Mouse (Mus musculus) cerebellum, adult 9-11 months (tissue): ENCODE measurements around the gene Gc.

ENCODE experiments used
- DNase-seq: peaks from one replicate; pipeline ENCODE4 v3.0.0; 2022

The Gc gene

GRCm38 (mm10) chr5:89457554-89458062 is at the start of gene Gc:
TSS of gene Gc (minus strand) at chr5:89457898.
- DNase-seq, result no peak

- DNase-seq, result no peak
These were observed 42.5 kb upstream of the Gc start for GRCm38 (mm10) chr5:89500182-89500581.

- no peak for DNase-seq
These were observed 34.9 kb upstream of the Gc start for GRCm38 (mm10) chr5:89492560-89492959.

- no peak for DNase-seq
These were observed 12.8 kb upstream of the Gc start for GRCm38 (mm10) chr5:89470483-89470882.

GRCm38 (mm10) chr5:89467886-89468285 is 10.2 kb upstream of the Gc start:
- no peak for DNase-seq

GRCm38 (mm10) chr5:89467045-89467444 is 9.3 kb upstream of the Gc start:
- DNase-seq, result no peak

- no peak for DNase-seq
These were observed 8.6 kb upstream of the Gc start for GRCm38 (mm10) chr5:89466275-89466674.

- no peak for DNase-seq
These were observed 4.1 kb upstream of the Gc start for GRCm38 (mm10) chr5:89461817-89462216.

GRCm38 (mm10) chr5:89459591-89459990 is 1.9 kb upstream of the Gc start:
- DNase-seq, result no peak

GRCm38 (mm10) chr5:89458987-89459386 is 1.3 kb upstream of the Gc start:
- no peak for DNase-seq

- DNase-seq, result no peak
These were observed 2.2 kb downstream of the Gc start for GRCm38 (mm10) chr5:89455526-89455925.

GRCm38 (mm10) chr5:89450798-89451197 is 6.9 kb downstream of the Gc start:
- no peak for DNase-seq

GRCm38 (mm10) chr5:89449325-89449724 is 8.4 kb downstream of the Gc start:
- DNase-seq, result no peak

GRCm38 (mm10) chr5:89447978-89448377 is 9.7 kb downstream of the Gc start:
- DNase-seq, result no peak

GRCm38 (mm10) chr5:89444360-89444759 is 13.3 kb downstream of the Gc start:
- no peak for DNase-seq

- no peak for DNase-seq
These were observed 46.2 kb downstream of the Gc start for GRCm38 (mm10) chr5:89411536-89411935.

GRCm38 (mm10) chr5:89407376-89408082 is 50.2 kb downstream of the Gc start:
- no peak for DNase-seq

GRCm38 (mm10) chr5:89405132-89405531 is 52.6 kb downstream of the Gc start:
- DNase-seq, result no peak

GRCm38 (mm10) chr5:89390405-89390804 is 67.3 kb downstream of the Gc start:
- DNase-seq, result no peak

- DNase-seq, result peak; percentile 33
These were observed 73.5 kb downstream of the Gc start for GRCm38 (mm10) chr5:89384204-89384603.

GRCm38 (mm10) chr5:89381340-89381739 is 76.4 kb downstream of the Gc start:
- peak; percentile 40 for DNase-seq

- DNase-seq, result no peak
These were observed 87.6 kb downstream of the Gc start for GRCm38 (mm10) chr5:89370140-89370539.

GRCm38 (mm10) chr5:89368045-89368743 is 89.5 kb downstream of the Gc start:
- DNase-seq, result no peak
